Mouse (Mus musculus): ENCODE results near the gene Rad51b.
A peak's percentile ranks its signal among the peaks of the same experiment; 100 is the strongest.

The Rad51b gene

GRCm38 (mm10) chr12:79832611-79833010, 535.5 kb downstream of the Rad51b start:
- DNase-seq (ENCODE audit: low spot score in 2 of 2): no peak

GRCm38 (mm10) chr12:79835521-79835920, 538.4 kb downstream of the Rad51b start:
- no peak for DNase-seq (ENCODE audit: low spot score in 2 of 2)

DNA sequence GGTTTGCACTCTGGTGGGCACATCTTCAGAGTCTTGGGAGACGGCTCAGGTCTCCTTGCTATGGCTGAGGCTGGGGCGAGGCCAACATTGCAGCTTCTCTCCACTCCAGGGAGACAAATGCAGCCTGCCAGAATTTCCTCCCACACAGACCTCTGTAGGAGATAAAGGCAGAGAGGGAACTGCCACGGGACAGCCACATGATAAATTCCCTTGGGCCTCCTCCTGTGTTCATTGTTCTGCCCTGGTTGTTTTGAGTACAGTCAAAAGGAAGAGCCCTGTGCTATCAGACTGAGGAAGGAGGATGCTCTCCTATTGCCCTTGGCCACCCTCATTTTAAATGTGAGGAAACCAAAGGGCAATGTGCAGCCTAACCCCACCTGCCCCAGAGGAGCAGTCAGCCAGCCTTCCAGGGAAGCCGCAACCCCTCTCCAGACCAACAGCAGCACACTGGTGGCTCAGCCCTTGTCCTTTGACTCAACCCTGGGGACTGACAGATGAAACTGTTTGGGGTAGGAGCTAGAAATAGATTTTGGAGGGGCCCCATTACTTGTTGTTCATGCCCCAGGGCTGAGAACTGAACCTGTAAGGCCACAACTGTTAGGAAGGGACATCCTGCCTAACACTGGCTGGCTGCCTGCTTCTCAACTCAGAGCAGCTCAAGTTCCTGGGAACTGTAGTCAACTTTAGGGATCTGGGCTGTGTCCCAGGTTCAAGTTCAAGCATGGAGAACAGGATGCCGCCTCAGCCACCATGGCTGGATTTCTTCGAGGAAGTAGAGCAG, 541.3 kb downstream of the Rad51b start:
- DNase-seq (ENCODE audit: low spot score in 2 of 2): peak in 1 of 2 experiments; percentile 19

- DNase-seq (ENCODE audit: low spot score in 2 of 2): no peak
Measured at GRCm38 (mm10) chr12:79839096-79839941, 542.2 kb downstream of the Rad51b start.

DNA sequence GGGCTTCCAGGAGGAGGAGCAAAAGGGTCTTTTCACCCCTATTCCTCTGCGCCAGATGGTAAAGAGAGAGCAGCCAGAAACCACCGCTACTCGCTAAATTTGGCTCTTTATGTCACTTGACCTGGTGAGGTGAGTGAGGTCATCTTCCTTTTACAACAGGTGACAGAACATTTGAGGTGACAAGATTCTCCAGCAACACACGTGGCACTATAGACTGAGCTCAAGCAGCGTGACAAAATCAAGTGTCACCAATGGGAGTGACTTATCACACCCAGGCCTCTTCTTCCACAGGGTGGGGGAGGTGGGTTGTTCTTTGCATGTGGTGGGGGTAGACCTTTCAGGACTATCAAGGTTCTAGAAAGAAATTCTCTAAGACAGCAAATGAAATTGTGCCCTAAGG, 543.4 kb downstream of the Rad51b start:
- no peak for DNase-seq (ENCODE audit: low spot score in 2 of 2)

- no peak for DNase-seq (ENCODE audit: low spot score in 2 of 2)
Measured at GRCm38 (mm10) chr12:79841248-79841647, 544.2 kb downstream of the Rad51b start.

DNA sequence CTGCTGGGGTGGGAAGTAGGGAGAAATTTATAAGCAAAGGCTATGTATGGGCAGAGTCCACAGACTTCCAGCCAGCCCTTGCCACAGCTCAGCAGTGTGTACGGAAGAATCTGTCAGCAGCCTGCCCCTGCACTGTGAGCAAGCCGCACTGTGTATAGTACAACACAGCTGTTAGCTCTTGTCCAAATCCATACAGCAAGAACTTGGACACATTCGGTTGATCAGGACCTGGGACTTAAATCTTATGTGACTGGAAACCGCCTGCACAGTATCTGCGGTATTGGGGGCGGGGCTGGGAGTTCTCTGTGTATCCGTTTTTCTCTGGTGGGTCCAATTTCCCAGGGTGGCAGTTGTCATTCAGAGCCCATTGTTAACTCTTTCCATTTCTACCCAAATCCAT, 545.2 kb downstream of the Rad51b start:
- DNase-seq (ENCODE audit: low spot score in 2 of 2): no peak

DNA sequence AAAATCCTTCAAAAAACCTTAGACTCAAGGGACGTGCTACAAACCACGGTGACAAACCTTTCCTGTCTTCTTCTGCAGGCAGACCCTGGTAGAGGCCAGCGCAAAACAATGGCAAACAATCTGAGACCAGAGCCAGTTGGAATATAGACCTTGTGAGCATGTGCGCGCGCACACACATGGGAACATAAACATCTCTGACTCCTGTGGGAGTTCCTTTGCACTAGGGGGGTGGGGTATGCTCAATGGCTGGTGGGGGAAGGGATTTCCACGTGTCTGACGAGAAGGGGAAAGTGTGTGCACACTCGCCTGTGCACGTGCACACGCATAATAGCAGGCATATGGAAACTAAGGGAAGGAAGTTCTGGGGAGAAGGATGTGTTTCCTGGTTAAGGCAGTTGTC, 545.9 kb downstream of the Rad51b start:
- DNase-seq (ENCODE audit: low spot score in 2 of 2): no peak

DNA sequence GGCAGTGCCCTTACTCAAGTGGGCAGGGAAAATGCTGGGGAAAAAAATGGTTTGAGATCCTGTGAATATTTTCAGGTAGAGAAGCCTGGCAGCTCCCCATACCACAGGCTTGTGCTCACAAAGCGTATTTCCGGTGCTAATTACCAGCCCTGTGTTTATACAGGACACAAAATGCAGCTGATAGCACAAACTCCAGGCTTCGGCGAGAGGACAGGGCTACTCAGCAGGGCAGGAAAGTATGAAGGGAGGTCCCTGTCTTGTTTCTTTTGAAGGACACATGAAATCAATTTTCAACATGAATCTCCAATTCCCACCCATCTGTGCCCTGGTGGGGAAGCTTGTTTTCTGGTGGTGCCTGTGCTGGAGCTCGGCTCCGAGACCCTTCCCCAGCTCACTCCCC, 546.4 kb downstream of the Rad51b start:
- DNase-seq (ENCODE audit: low spot score in 2 of 2): no peak

- no peak for DNase-seq (ENCODE audit: low spot score in 2 of 2)
Measured at GRCm38 (mm10) chr12:79846247-79847151, 549.4 kb downstream of the Rad51b start.

GRCm38 (mm10) chr12:79848539-79848938, 551.5 kb downstream of the Rad51b start:
- no peak for DNase-seq (ENCODE audit: low spot score in 2 of 2)

DNA sequence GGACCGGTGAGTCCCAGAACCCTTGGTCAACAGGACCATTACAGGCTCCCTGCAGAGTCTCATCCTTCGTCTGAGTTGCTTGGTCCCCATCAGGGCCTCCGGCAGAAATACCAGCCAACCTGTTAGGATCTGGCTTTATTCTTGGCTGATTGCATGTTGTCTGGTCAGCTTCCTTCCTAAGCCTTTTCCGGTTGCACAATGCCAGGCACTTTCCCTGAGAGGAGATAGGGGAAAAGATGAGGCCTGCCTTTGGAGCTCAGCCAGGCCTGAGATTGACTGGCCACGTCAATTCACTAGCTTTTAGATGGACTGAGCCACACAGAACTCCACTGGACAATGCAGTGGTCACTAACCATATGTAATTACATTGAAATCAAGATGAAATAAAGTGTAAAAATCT, 552.9 kb downstream of the Rad51b start:
- no peak for DNase-seq (ENCODE audit: low spot score in 2 of 2)

GRCm38 (mm10) chr12:79851898-79852297, 554.8 kb downstream of the Rad51b start:
- no peak for DNase-seq (ENCODE audit: low spot score in 2 of 2)

DNA sequence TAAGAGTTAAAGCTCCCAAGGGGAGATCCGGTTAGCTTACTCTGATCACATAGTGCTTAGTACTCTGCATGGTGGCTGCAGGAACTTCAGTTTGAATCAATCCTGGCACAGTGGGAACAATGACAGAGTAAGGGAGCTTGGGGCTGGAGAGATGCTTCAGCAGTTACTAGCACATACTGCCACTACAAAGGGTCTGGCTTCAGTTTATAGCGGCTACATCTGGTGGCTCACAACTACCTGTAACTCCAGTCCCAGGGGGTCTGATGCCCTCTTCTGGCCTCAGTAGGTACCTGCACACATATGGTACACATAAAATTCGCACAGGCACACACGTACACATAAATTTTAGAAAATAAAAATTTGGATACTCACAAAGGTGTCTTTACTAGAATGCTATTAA, 555.5 kb downstream of the Rad51b start:
- DNase-seq (ENCODE audit: low spot score in 2 of 2): no peak

DNA sequence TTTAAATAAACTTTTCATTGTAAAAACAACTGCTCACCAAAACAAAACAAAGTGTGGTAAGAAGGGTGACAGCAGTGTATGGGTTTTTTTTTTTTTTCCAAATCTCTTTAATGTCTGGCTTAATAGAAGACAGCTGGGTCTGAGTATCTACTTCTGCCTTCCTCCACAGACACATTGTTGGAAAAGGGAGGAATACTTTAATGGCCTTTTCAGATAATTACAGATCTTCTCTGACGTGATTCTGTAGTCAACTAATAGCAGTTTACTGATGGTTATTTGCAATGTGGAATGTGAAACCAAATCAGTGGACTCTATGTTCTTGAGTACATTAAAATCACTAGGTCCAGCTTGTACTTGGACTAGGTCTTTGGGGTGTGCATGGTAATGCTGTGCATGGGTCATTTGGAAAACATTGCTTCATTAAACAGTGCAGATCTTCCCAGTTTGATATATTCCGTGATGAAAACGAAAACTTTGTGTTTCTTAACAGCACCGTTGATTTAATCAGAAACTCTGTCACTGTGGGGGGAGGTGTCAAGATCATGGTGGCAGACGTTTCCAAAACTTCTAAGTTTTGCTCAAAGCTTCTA, 556.9 kb downstream of the Rad51b start:
- no peak for DNase-seq (ENCODE audit: low spot score in 2 of 2)

- no peak for DNase-seq (ENCODE audit: low spot score in 2 of 2)
Measured at GRCm38 (mm10) chr12:79854507-79854906, 557.4 kb downstream of the Rad51b start.

DNA sequence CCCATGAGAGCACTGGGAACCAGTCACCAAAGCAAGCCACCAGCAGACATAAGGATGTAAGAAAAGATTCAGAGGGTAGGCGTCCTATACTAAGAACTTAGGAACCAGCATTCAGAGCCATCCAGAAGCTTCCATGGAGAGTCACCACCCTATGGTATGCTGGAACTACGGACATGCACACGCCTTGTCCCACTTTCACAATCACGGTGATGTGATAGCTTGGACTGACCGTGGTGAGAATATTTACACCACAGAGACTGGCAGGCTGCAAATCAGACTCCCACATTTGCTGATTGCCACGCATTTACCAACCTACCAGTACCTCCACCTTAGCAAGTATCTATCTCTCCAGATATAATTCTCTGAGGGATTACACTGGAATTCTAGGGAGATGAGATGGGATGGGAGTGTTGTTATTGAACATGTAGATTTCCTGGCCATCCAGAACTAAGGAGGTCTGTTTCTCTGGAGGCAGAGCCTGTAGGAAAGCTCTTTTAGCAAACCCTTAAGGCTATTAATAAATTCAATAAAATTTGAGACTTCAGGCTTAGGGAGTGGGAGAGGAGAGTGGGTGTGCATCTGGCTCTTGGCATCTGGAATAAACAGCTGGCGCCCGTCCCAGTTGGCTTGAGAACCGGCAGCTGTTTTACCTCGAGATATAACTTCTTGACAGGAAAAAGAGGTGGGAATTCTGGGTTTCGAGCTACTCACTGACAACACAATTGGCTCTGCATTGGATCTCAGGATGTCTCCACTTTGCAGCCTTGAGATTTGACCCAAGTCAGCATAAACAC, 559.2 kb downstream of the Rad51b start:
- no peak for DNase-seq (ENCODE audit: low spot score in 2 of 2)

DNA sequence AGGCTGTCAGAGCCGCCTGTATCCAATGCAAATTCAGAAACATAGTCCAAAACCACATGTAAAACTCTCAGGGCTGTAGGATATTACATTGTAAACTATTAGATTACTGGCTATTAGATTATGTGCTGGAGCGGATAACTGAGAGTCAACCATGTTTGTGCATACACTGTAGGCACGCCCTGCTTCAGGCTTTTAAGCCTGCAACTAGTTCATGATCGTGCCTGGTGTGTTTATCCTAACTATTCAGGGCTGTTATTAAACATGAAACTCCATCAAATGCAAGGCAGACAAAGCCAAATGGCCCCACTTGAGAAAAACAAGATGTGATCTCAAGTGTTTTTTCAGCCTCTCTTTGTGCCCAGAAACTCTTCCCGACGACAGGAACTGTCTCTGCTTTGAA, 560.6 kb downstream of the Rad51b start:
- no peak for DNase-seq (ENCODE audit: low spot score in 2 of 2)

DNA sequence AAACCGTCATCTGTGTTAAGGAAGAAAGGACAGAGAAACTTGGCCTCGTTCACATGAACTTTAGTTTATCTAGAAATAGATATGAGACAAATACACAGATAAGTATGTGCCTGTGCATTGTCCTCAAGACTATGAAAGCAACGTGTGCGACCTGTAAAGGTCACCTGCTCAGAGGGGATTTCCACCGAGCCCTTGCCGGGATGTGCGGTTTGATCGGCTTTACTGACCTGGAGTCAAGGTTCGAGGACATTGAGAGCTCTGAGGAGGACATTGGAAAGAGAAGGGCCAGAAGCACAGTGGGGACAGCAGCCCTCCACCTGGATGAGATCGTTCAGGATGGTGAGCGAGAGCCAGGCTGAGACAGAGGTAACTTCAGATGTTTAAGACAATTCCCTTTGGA, 561.3 kb downstream of the Rad51b start:
- DNase-seq (ENCODE audit: low spot score in 2 of 2): no peak

DNA sequence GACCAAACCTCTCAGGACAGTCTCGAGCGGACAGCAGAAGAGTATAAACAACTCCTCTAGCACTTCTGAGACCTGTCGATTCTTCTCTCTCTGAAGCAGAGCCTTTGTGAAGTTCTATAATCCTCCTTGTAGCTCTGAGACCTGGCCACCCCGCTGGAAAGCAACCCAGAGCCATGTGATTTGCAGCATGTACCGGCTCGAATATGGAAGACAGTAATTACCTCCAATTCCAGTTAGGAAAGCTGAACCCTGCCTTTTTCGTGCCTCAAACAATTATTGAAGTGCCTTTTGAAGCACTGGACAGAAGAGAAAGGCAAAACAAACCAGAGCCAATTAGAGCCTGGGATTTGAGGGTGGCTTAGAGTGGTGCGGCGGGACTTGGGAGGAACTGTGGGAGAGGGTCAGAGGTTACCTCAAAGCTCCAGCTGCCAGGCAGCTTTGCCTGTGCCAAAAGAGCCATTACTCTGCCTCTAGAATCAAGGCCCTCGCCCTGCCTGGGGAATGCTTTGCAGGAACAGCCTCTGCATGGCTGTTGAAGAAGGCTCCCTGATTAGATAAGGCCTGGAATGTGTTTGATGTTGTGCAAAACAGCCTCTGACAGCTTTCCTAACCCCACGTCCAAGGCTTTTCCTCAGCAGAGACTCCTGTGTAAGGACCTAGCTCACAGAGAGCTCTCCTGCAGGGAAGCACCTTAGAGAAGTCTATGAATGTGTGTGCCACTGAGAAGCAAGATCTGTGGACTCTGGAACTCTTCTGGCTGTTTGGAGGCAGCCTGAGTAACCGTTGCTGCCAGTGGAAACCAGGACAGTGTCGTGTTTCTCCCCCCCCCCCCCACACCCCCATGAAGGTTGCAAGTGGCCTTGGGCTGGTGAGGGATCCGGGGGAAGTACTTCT, 562.5 kb downstream of the Rad51b start:
- DNase-seq (ENCODE audit: low spot score in 2 of 2): no peak
